Mouse (Mus musculus): ENCODE data around the gene Mtmr1. TPM values are rescaled to one million over a fixed set of nuclear protein-coding genes. Genes with fewer than 3 reads are reported as not detected.

The Mtmr1 gene
- total RNA-seq, 2 experiments from 2014 or later: 30.6 to 34.8 TPM

- no peak for DNase-seq
Measured at GRCm38 (mm10) chrX:71442916-71443315, 78.4 kb downstream of the Mtmr1 start.

- no peak for DNase-seq
Measured at GRCm38 (mm10) chrX:71456078-71456737, 91.6 kb downstream of the Mtmr1 start.

GRCm38 (mm10) chrX:71464138-71464826, 99.7 kb downstream of the Mtmr1 start:
- no peak for DNase-seq

GRCm38 (mm10) chrX:71465417-71465816, 100.9 kb downstream of the Mtmr1 start:
- no peak for DNase-seq

GRCm38 (mm10) chrX:71467491-71467890, 102.9 kb downstream of the Mtmr1 start:
- DNase-seq: no peak

Other genes starting within 250 kb of the Mtmr1 start
- gene Mtm1, start 154.0 kb upstream of the Mtmr1 start, total RNA-seq (2021): 10 to 100 TPM; 11.7 to 28.6 TPM
- 10 to 100 TPM; 84.0 to 93.2 TPM for gene Cd99l2, start 128.1 kb downstream of the Mtmr1 start, total RNA-seq (2021)
- 100 to 1,000 TPM; 168 to 216 TPM for gene Hmgb3, start 191.2 kb downstream of the Mtmr1 start, total RNA-seq (2021)

All from adrenal gland, postnatal 36 days (tissue).